Mouse (Mus musculus) gastrocnemius, postnatal 14 days (tissue): Measurements from ENCODE around the gene Igfbp5. TPM values are rescaled to one million over a fixed set of nuclear protein-coding genes. Genes with fewer than 3 reads are reported as not detected.
A peak's percentile ranks its signal among the peaks of the same experiment; 100 is the strongest.

Experiments used
- DNase-seq: peaks from one replicate; pipeline ENCODE4 v3.0.0; 2021; ENCODE audit warnings: mixed read lengths
- intact Hi-C: fragments of 180-260 bp; cut with DNase I; formaldehyde crosslinking; loops from one replicate; pipeline ENCODE4 v1.15.1; 2025; ENCODE audit warnings: low total_unique reads
- total RNA-seq, 2 experiments: library from RNA; stranded (reverse); gene quantifications; 2 replicates each; pipeline ENCODE4 v1.2.3; 2021

Gene Igfbp5
- total RNA-seq, 2 experiments from 2014 or later: 254 to 324 TPM

- intact Hi-C loops: no loop called here
- peak; percentile 84 for DNase-seq
Measured at GRCm38 (mm10) chr1:72870615-72871336, 3.9 kb downstream of the Igfbp5 start.

- intact Hi-C loops: loop anchor here (5.0 kb wide), 1 partner anchor 957 kb away; no protein-coding TSS in a partner anchor
Measured at GRCm38 (mm10) chr1:72869681-72870614, 4.7 kb downstream of the Igfbp5 start.

GRCm38 (mm10) chr1:72869275-72869674 lies 5.4 kb downstream of the Igfbp5 start:
- no peak for DNase-seq
- intact Hi-C loops: loop anchor here (5.0 kb wide), 1 partner anchor 958 kb away; no protein-coding TSS in a partner anchor

More at GRCm38 (mm10) chr1:72869681-72870614, 4.7 kb downstream of the Igfbp5 start:
- peak; percentile 80 for DNase-seq

- intact Hi-C loops: loop anchor here (5.0 kb wide), 1 partner anchor 959 kb away; no protein-coding TSS in a partner anchor
- no peak for DNase-seq
Measured at GRCm38 (mm10) chr1:72868429-72869215, 6.1 kb downstream of the Igfbp5 start.

GRCm38 (mm10) chr1:72867346-72867745 lies 7.3 kb downstream of the Igfbp5 start:
- no peak for DNase-seq
- intact Hi-C loops: loop anchor here (5.0 kb wide), 1 partner anchor 960 kb away; no protein-coding TSS in a partner anchor

- intact Hi-C loops: loop anchor here (5.0 kb wide), 1 partner anchor 961 kb away; no protein-coding TSS in a partner anchor
- no peak for DNase-seq
Measured at GRCm38 (mm10) chr1:72866417-72866816, 8.3 kb downstream of the Igfbp5 start.

- DNase-seq: peak; percentile 69
- intact Hi-C loops: loop anchor here (5.0 kb wide), 1 partner anchor 961 kb away; no protein-coding TSS in a partner anchor
Measured at GRCm38 (mm10) chr1:72865900-72866299, 8.8 kb downstream of the Igfbp5 start.

GRCm38 (mm10) chr1:72864272-72864671 lies 10.4 kb downstream of the Igfbp5 start:
- intact Hi-C loops: no loop called here
- DNase-seq: no peak

GRCm38 (mm10) chr1:72863692-72864091 lies 11.0 kb downstream of the Igfbp5 start:
- no peak for DNase-seq
- intact Hi-C loops: no loop called here

- intact Hi-C loops: no loop called here
Measured at GRCm38 (mm10) chr1:72862248-72862647, 12.4 kb downstream of the Igfbp5 start.

GRCm38 (mm10) chr1:72861702-72862101 lies 13.0 kb downstream of the Igfbp5 start:
- intact Hi-C loops: no loop called here
- no peak for DNase-seq

More at GRCm38 (mm10) chr1:72862248-72862647, 12.4 kb downstream of the Igfbp5 start:
- no peak for DNase-seq

- DNase-seq: no peak
- intact Hi-C loops: no loop called here
Measured at GRCm38 (mm10) chr1:72860502-72860901, 14.2 kb downstream of the Igfbp5 start.

- intact Hi-C loops: no loop called here
- DNase-seq: no peak
Measured at GRCm38 (mm10) chr1:72859963-72860362, 14.7 kb downstream of the Igfbp5 start.

- no peak for DNase-seq
- intact Hi-C loops: no loop called here
Measured at GRCm38 (mm10) chr1:72858874-72859273, 15.8 kb downstream of the Igfbp5 start.

GRCm38 (mm10) chr1:72858286-72858685 lies 16.4 kb downstream of the Igfbp5 start:
- intact Hi-C loops: no loop called here
- no peak for DNase-seq

- intact Hi-C loops: no loop called here
- DNase-seq: no peak
Measured at GRCm38 (mm10) chr1:72857631-72858030, 17.1 kb downstream of the Igfbp5 start.

- no peak for DNase-seq
- intact Hi-C loops: no loop called here
Measured at GRCm38 (mm10) chr1:72857142-72857541, 17.5 kb downstream of the Igfbp5 start.

GRCm38 (mm10) chr1:72856209-72856909 lies 18.3 kb downstream of the Igfbp5 start:
- intact Hi-C loops: no loop called here
- no peak for DNase-seq

- intact Hi-C loops: loop anchor here (2.0 kb wide), 1 partner anchor 135 kb away; no protein-coding TSS in a partner anchor
- DNase-seq: no peak
Measured at GRCm38 (mm10) chr1:72855729-72856128, 19.0 kb downstream of the Igfbp5 start.
